Mouse (Mus musculus): ENCODE results near the gene Basp1.

- TF ChIP-seq CTCF (IDR thresholded peaks at IDR 0.05; ENCODE audit: control insufficient read depth, insufficient read depth, low read length) (no peak), POLR2A (IDR thresholded peaks at IDR 0.05; ENCODE audit: borderline replicate concordance, control insufficient read depth, low read depth, low read length) (no peak)
These were observed 44.0 kb downstream of the Basp1 start for GRCm38 (mm10) chr15:25369522-25369921.
